Mouse (Mus musculus) gastrocnemius, adult 18-20 months (tissue): ENCODE data around the gene Cox7a1. TPM values are rescaled to one million over a fixed set of nuclear protein-coding genes. Genes with fewer than 3 reads are reported as not detected.

ENCODE experiments used
- DNase-seq: peaks from one replicate; pipeline ENCODE4 v3.0.0; 2021; ENCODE audit warnings: low spot score
- total RNA-seq, 2 experiments: library from RNA; stranded (reverse); gene quantifications; 2 replicates each; pipeline ENCODE4 v1.2.3; 2021

The Cox7a1 gene
- total RNA-seq, 2 experiments from 2014 or later, result 938 to 989 TPM

DNA sequence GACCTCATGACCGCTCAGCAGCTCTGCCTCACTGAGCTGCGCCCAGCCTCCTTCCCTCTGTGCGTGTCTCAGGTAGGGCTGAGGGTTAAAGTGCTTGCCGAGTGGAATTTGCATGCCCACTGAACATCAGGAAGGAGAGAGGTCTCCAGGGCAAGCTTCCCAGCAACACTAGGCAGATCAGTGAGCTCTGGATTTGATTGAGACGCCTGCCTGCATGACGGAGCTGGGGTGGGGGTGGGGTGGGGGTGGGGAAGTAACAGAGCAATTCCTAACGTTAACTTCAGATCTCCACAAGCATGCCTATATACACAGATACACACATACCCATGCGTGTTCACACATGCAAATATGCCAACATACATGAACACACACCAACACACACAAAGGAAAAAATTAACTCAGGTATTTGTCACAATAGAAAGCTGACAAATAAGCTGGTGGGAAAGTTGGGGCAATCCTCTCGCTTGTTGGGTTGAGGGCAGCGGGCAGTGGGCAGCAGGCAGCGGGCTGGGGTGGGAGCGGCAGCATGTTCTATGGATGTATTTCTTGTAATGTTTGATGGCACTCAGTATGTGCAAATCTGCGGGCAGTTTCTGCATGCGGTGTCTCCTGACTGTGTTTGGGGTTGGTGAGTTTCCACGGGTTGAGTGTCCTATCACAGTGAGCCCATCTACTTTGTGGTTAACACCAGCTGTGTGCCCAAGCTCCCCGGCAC, 35.5 kb downstream of the Cox7a1 start:
- DNase-seq, result peak; percentile 51

DNA sequence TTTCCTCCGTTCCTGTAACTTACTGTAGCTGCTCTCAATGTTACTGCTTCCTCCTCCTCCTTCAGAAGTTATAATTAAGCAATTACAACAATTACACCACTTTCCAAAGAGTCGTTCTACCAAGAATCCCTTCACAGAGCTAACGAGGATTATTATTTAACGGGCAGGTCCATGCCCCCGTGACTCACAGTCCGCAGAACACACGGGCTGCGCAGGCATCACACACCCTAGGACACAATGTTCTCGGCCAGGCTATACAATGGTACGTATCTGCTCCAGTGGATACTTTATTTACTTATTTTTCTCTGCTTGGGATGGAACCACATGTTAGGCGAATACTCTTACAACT, 36.0 kb downstream of the Cox7a1 start:
- DNase-seq, result no peak

- DNase-seq, result no peak
Measured at GRCm38 (mm10) chr7:30221433-30221832, 37.5 kb downstream of the Cox7a1 start.

- DNase-seq, result no peak
Measured at GRCm38 (mm10) chr7:30222205-30222604, 38.3 kb downstream of the Cox7a1 start.

- no peak for DNase-seq
Measured at GRCm38 (mm10) chr7:30224206-30224605, 40.3 kb downstream of the Cox7a1 start.

DNA sequence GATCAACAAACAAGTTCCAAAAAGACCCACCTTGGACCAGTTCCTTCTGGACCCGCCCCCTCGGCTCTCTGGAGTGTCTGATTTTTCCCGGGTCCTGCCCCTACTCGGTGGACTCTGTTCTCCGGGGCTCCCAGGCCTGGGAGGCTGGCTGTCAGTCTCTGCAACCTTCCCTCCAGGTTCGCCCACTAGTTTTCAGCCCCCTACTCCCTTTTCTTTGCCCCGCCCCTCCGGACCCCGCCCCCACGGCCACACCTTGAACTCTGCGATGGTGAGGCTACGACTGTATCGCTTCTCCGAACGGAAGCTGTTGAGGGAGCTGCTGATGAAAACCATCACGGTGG, 47.4 kb downstream of the Cox7a1 start:
- peak; percentile 15 for DNase-seq

GRCm38 (mm10) chr7:30231669-30232454, 47.9 kb downstream of the Cox7a1 start, which contains the start of the genes Polr2i and Tbcb:
Gene Polr2i, plus strand, starts transcription at chr7:30231948.
Gene Tbcb, minus strand, starts transcription at chr7:30232272.
- peak; percentile 98 for DNase-seq

GRCm38 (mm10) chr7:30232631-30233148, 48.7 kb downstream of the Cox7a1 start:
- peak; percentile 50 for DNase-seq

- no peak for DNase-seq
Measured at GRCm38 (mm10) chr7:30233387-30233786, 49.4 kb downstream of the Cox7a1 start.

DNA sequence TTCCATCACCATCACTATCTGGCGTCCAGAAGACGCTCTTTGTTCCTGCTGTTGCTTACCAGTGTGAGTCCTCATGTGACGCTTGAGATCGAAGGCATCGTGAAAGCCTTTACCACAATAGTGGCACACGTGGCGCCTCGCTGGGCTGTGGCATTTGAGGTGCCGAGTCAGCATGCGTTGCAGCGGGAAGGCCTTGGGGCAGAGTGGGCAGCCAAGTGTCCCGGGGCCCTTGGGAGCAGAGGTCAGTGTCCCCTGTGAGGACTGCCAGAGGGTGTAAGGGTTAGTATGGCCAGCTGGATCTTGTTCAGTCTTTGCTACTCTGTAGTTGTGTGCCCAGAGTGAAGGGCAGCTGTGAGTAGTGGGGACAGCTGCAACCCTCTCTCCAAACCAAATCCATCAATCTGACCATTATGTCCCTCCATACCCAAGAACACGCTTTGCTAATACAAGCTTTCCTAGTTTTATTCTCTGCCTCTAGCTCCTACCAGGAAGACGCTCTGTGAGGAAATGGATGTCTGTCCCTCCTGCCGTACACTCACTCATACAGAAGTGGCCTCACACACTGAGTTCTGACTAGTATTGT, 50.4 kb downstream of the Cox7a1 start:
- peak; percentile 48 for DNase-seq

- no peak for DNase-seq
Measured at GRCm38 (mm10) chr7:30235091-30235490, 51.1 kb downstream of the Cox7a1 start.

DNA sequence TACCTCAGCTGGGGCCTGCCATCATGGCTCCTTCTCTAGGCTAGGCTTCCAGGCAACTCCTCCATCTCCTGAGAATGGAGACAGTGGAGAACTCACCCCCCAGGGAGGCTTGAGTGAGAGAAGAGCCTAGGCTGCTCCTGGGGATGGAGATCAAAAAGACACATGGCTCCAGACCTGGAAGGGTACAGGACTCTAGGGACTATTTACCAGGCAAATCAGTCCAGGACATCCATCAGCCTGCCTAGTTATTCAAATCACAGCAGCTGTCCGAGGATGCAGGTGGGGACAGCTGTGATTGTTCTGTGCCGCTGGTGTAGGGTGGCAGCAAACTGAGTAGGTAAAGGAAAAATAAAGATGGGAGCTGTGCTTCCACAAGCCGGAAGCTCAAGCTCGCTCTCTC, 51.7 kb downstream of the Cox7a1 start, which contains the start of gene Ovol3:
Ovol3 (minus strand) TSS at position 101 of the 400 bp plus-strand sequence.
- no peak for DNase-seq

Other genes starting within 250 kb of the Cox7a1 start
- gene Zfp74, start 230.1 kb upstream of the Cox7a1 start, total RNA-seq, result 1 to 10 TPM; 5.4 to 6.4 TPM
- gene Zfp568, start 200.2 kb upstream of the Cox7a1 start, total RNA-seq, result 10 to 100 TPM; 11.0 to 16.9 TPM
- 1 to 10 TPM; 2.1 to 2.3 TPM for gene Zfp14, start 132.8 kb upstream of the Cox7a1 start, total RNA-seq
- 1 to 10 TPM; 1.6 to 2.7 TPM for gene Zfp82, start 111.2 kb upstream of the Cox7a1 start, total RNA-seq
- not detected for gene Gm26920, start 93.7 kb upstream of the Cox7a1 start, total RNA-seq
- 1 to 10 TPM; 2.2 to 3.4 TPM for gene Zfp566, start 93.6 kb upstream of the Cox7a1 start, total RNA-seq
- 10 to 100 TPM; 33.3 to 37.9 TPM for gene Zfp260, start 89.4 kb upstream of the Cox7a1 start, total RNA-seq
- gene Zfp382, start 62.2 kb upstream of the Cox7a1 start, total RNA-seq, result 1 to 10 TPM; 1.3 TPM
- 10 to 100 TPM; 24.7 to 28.7 TPM for gene Zfp146, start 14.4 kb upstream of the Cox7a1 start, total RNA-seq
- gene Capns1, start 14.7 kb downstream of the Cox7a1 start, total RNA-seq, result 100 to 1,000 TPM; 198 to 205 TPM
- gene Polr2i, start 47.8 kb downstream of the Cox7a1 start, total RNA-seq, result 10 to 100 TPM; 57.1 to 57.7 TPM
- gene Tbcb, start 48.1 kb downstream of the Cox7a1 start, total RNA-seq, result 10 to 100 TPM; 29.6 to 31.9 TPM
- gene Ovol3, start 51.6 kb downstream of the Cox7a1 start, total RNA-seq, result not detected
- not detected for gene Thap8, start 96.0 kb downstream of the Cox7a1 start, total RNA-seq
- gene Wdr62, start 96.3 kb downstream of the Cox7a1 start, total RNA-seq, result 1 to 10 TPM; 2.0 to 2.2 TPM
- gene Clip3, start 107.6 kb downstream of the Cox7a1 start, total RNA-seq, result 1 to 10 TPM; 3.2 to 4.3 TPM
- gene Alkbh6, start 124.6 kb downstream of the Cox7a1 start, total RNA-seq, result 10 to 100 TPM; 20.6 to 24.6 TPM
- 1 to 10 TPM; 2.0 to 2.1 TPM for gene Syne4, start 130.7 kb downstream of the Cox7a1 start, total RNA-seq
- gene E130208F15Rik, start 137.6 kb downstream of the Cox7a1 start, total RNA-seq, result under 1 TPM; 0.59 TPM
- gene Sdhaf1, start 139.8 kb downstream of the Cox7a1 start, total RNA-seq, result 1 to 10 TPM; 6.5 to 7.6 TPM
- gene Lrfn3, start 178.6 kb downstream of the Cox7a1 start, total RNA-seq, result 1 to 10 TPM; 4.7 to 5.3 TPM
- 1 to 10 TPM; 3.3 to 6.3 TPM for gene Tyrobp, start 229.6 kb downstream of the Cox7a1 start, total RNA-seq
- gene Hcst, start 235.7 kb downstream of the Cox7a1 start, total RNA-seq, result not detected
- gene Nfkbid, start 237.6 kb downstream of the Cox7a1 start, total RNA-seq, result under 1 TPM in 1 of 2 experiments, not detected in 1; 0.11 TPM